ENCODE assay signal across 33 mouse cellular contexts in the genomic region with DNA sequence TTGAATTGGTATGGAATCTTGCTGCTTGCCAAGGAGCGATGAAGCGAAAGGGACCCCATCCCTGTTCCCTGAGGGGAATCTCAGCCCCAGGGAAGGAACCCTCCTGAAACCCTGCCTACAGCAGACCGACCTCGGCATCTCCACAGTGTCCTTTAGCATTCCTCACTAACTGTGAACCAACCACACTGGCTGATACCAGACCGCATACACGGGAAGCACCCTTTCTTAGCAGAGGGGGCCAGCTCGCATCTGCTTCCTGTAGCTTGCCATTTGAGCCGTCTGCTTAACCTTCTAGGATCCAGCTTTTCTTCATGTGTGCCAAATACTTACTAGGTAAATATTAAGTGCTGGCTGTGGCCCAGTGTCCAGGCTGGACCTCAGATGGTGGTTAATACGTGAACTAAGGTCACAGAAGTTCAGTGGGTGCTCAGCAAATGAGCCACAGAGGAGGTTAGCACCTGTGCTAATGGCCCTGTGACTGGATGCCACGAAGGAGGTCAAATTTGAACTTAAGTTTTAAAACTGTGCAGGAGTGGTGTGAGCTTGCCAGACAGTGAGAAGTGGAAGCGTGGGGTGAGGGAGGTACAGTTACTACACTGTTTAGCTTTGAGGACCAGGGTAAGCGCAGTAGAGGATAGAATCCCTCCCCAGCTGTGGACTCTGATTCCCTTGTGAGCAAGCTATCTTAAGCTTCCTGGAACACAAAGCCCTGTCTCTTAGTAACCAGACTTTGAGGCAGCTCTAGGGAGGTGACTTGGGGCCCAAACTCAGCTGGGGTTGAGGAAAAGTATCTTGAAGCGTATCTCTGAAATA.
DNase-seq lines count a peak whose midpoint lies in the region; ATAC-seq lines count a peak whose summit lies in the region.
"Had no signal": no experiment of that assay in that cellular context is flagged by ENCODE, and none has a peak within 500 bp of the region (broad histone marks: within the 10 kb centered on the region; RNA-seq: fewer than 3 reads in every experiment).

No protein-coding gene starts in this region.

- peak overlapping the region; percentile 50; the same call in 1 of the 2 replicates for H3K27ac ChIP-seq in midbrain, embryonic 10.5 days (replicated peaks)
- no peak overlapping the region for H3K27ac ChIP-seq in midbrain, embryonic 16.5 days (ENCODE audit: low read length)
- H3K27ac ChIP-seq: embryonic facial prominence, embryonic 13.5 days; forebrain, embryonic 13.5 days; hindbrain, embryonic 12.5 days; left cerebral cortex, adult 2 months; limb, embryonic 10.5 days; macrophage; neural tube, embryonic 12.5 days had no signal

- H3K36me3 ChIP-seq in midbrain, embryonic 10.5 days, result no peaks in the 10 kb centered on the region
- no peaks in the 10 kb centered on the region for H3K36me3 ChIP-seq in midbrain, embryonic 16.5 days (ENCODE audit: control insufficient read depth, insufficient read depth, low read length)
- H3K36me3 ChIP-seq: embryonic facial prominence, embryonic 13.5 days; G1E; heart, embryonic 12.5 days; hindbrain, embryonic 12.5 days; limb, embryonic 10.5 days; neural tube, embryonic 12.5 days had no signal

- no peak for ATAC-seq in midbrain, embryonic 16.5 days
- ATAC-seq: forebrain, embryonic 13.5 days; lung, postnatal 0 days; Patski had no signal

- H3K9ac ChIP-seq in midbrain, embryonic 16.5 days (ENCODE audit: low read depth, low read length), result no peak overlapping the region
- H3K9ac ChIP-seq: embryonic facial prominence, embryonic 13.5 days; forebrain, embryonic 13.5 days; heart, embryonic 12.5 days; hindbrain, embryonic 12.5 days; neural tube, embryonic 12.5 days had no signal

- no peak overlapping the region for H3K4me2 ChIP-seq in midbrain, embryonic 16.5 days (ENCODE audit: low read length)
- H3K4me2 ChIP-seq: embryonic facial prominence, embryonic 13.5 days; forebrain, embryonic 13.5 days; heart, embryonic 12.5 days; hindbrain, embryonic 12.5 days; neural tube, embryonic 12.5 days had no signal

- H3K27me3 ChIP-seq in midbrain, embryonic 10.5 days (ENCODE audit: low read depth, poor library complexity, severe bottlenecking), result no peaks in the 10 kb centered on the region
- H3K27me3 ChIP-seq in midbrain, embryonic 16.5 days (ENCODE audit: control insufficient read depth, insufficient read depth, low read depth, low read length), result no peaks in the 10 kb centered on the region
- H3K27me3 ChIP-seq: CH12.LX; embryonic facial prominence, embryonic 13.5 days; forebrain, embryonic 13.5 days; heart, embryonic 12.5 days; neural tube, embryonic 12.5 days; Patski had no signal

- DNase-seq in midbrain, embryonic 10.5 days (ENCODE audit: low spot score), result no peak
- peak; percentile 82 to 84 for DNase-seq in kidney, adult 8-10 months
- DNase-seq in kidney, postnatal 10 days, result peak; percentile 50
- no peak for DNase-seq in frontal cortex, postnatal 36 days (ENCODE audit: low spot score in 2 of 2)
- no peak for DNase-seq in spleen, adult 12 weeks (ENCODE audit: low spot score)
- DNase-seq in frontal cortex, adult 2 months (ENCODE audit: extremely low spot score in 1 of 2, low spot score in 1 of 2), result no peak
- DNase-seq: adrenal gland, adult 2 months; B cell, adult 2 months; cerebellum, adult 18-20 months; cerebellum, postnatal 14 days; gastrocnemius, postnatal 14 days; heart, adult 18-20 months; heart, postnatal 10 days; layer of hippocampus, adult 9-11 months; liver; midbrain, embryonic 14.5 days; right cerebral cortex, adult 18-20 months; right cerebral cortex, postnatal 4 days; thymus, adult 2 months; thymus, postnatal 4 days had no signal

- 75% methylated on average over 13 of the region's 13 CpGs for WGBS in midbrain, embryonic 10.5 days
- 70% methylated on average over 13 of the region's 13 CpGs for WGBS in midbrain, embryonic 16.5 days

- no peak overlapping the region for H3K4me3 ChIP-seq in midbrain, embryonic 10.5 days
- no peak overlapping the region for H3K4me3 ChIP-seq in midbrain, embryonic 16.5 days (ENCODE audit: low read depth, low read length)
- H3K4me3 ChIP-seq: embryonic facial prominence, embryonic 13.5 days; forebrain, embryonic 13.5 days; heart, embryonic 12.5 days; hindbrain, embryonic 12.5 days; left cerebral cortex, adult 2 months; limb, embryonic 10.5 days; neural tube, embryonic 12.5 days had no signal

- peaks cover 19% of the 10 kb centered on the region for H3K4me1 ChIP-seq in midbrain, embryonic 10.5 days
- H3K4me1 ChIP-seq in midbrain, embryonic 16.5 days (ENCODE audit: control insufficient read depth, insufficient read depth, low read length), result no peaks in the 10 kb centered on the region
- H3K4me1 ChIP-seq: forebrain, embryonic 13.5 days; heart, embryonic 12.5 days; hindbrain, embryonic 12.5 days; neural tube, embryonic 12.5 days had no signal

- no peaks in the 10 kb centered on the region for H3K9me3 ChIP-seq in midbrain, embryonic 10.5 days (replicated peaks)
- H3K9me3 ChIP-seq in midbrain, embryonic 16.5 days (replicated peaks; ENCODE audit: control insufficient read depth, low read length, poor library complexity, severe bottlenecking), result no peaks in the 10 kb centered on the region
- H3K9me3 ChIP-seq: embryonic facial prominence, embryonic 13.5 days; forebrain, embryonic 13.5 days; heart, embryonic 12.5 days; hindbrain, embryonic 12.5 days; limb, embryonic 10.5 days; neural tube, embryonic 12.5 days had no signal

Comparison
In these comparisons a context has a peak if more than half of its experiments do, and no peak if none do; other contexts are left out.
1. DNase-seq: peak in kidney, adult 8-10 months (2 of 2) and kidney, postnatal 10 days (single experiment); none in midbrain, embryonic 10.5 days (single experiment), frontal cortex, postnatal 36 days (0 of 2), spleen, adult 12 weeks (single experiment) and frontal cortex, adult 2 months (0 of 2).